Mouse (Mus musculus) MEL (cell line): ENCODE measurements around the gene Gadd45g. TPM values are rescaled to one million over a fixed set of nuclear protein-coding genes. Genes with fewer than 3 reads are reported as not detected.

ENCODE experiments used
- DNase-seq: peaks from one replicate; pipeline ENCODE4 v3.0.0; 2011; ENCODE audit warnings: low read depth, low spot score
- H3K27ac ChIP-seq: 2 replicates; pipeline ENCODE4 v1.5.1; 2012; ENCODE audit warnings: low read depth, mild to moderate bottlenecking, control low read depth, low read length, moderate library complexity; ENCODE audit not compliant: control insufficient read depth
- H3K27me3 ChIP-seq, 2 experiments: fragments of 150-350 bp in 1 of 2; sonication (generic) in 1 of 2; 2 replicates each; pipeline ENCODE4 v1.6.1; 2012; ENCODE audit warnings: low read length in 2 of 2, mild to moderate bottlenecking in 2 of 2, improper control_type of control experiment in 1 of 2, moderate library complexity in 1 of 2; ENCODE audit not compliant: insufficient read depth in 2 of 2, control insufficient read depth in 1 of 2
- H3K36me3 ChIP-seq, 2 experiments: 2 replicates each; pipeline ENCODE4 v1.6.1; 2012 to 2014; ENCODE audit warnings: low read length in 2 of 2, improper control_type of control experiment in 1 of 2, inconsistent platforms in 1 of 2, mild to moderate bottlenecking in 1 of 2; ENCODE audit not compliant: insufficient read depth in 2 of 2, control insufficient read depth in 1 of 2
- H3K4me1 ChIP-seq, 2 experiments: fragments of 150-350 bp in 1 of 2; sonication (generic) in 1 of 2; 2 replicates each; pipeline ENCODE4 v1.6.1; 2012; ENCODE audit warnings: low read length in 2 of 2, improper control_type of control experiment in 1 of 2, mild to moderate bottlenecking in 1 of 2; ENCODE audit not compliant: insufficient read depth in 2 of 2, control insufficient read depth in 1 of 2
- H3K4me3 ChIP-seq, 2 experiments: fragments of 150-350 bp in 1 of 2; sonication (generic) in 1 of 2; 2 replicates each; pipeline ENCODE4 v1.5.1; 2012; ENCODE audit warnings: low read depth in 2 of 2, low read length in 2 of 2, mild to moderate bottlenecking in 2 of 2, moderate library complexity in 2 of 2, control low read depth in 1 of 2, improper control_type of control experiment in 1 of 2; ENCODE audit not compliant: control insufficient read depth in 1 of 2, insufficient read depth in 1 of 2
- H3K79me2 ChIP-seq: 2 replicates; pipeline ENCODE4 v1.6.1; 2012; ENCODE audit warnings: mild to moderate bottlenecking, low read length, moderate library complexity; ENCODE audit not compliant: control insufficient read depth, poor library complexity, insufficient read depth
- H3K9ac ChIP-seq: 2 replicates; pipeline ENCODE4 v1.6.1; 2012; ENCODE audit warnings: low read depth, mild to moderate bottlenecking, control low read depth, low read length, moderate library complexity; ENCODE audit not compliant: control insufficient read depth, poor library complexity, severe bottlenecking
- H3K9me3 ChIP-seq: fragments of 150-350 bp; sonication (generic); replicated peaks from 2 replicates; pipeline ENCODE4 v1.6.1; 2012; ENCODE audit warnings: mild to moderate bottlenecking, low read length, improper control_type of control experiment, moderate library complexity; ENCODE audit not compliant: insufficient read depth
- E2F4 ChIP-seq: IDR thresholded peaks from 2 replicates; pipeline ENCODE4 v1.6.1; 2011; ENCODE audit warnings: low read depth, low read length, improper control_type of control experiment, borderline replicate concordance
- ELF1 ChIP-seq: IDR thresholded peaks from 2 replicates; pipeline ENCODE4 v1.6.1; 2014; ENCODE audit warnings: low read depth, mild to moderate bottlenecking, inconsistent platforms, low read length, improper control_type of control experiment, moderate library complexity
- EP300 ChIP-seq, 2 experiments: IDR thresholded peaks; 2 replicates each; pipeline ENCODE4 v1.6.1; 2011; ENCODE audit warnings: improper control_type of control experiment in 2 of 2, low read length in 2 of 2, low read depth in 1 of 2, mild to moderate bottlenecking in 1 of 2
- GATA1 ChIP-seq: IDR thresholded peaks from 2 replicates; pipeline ENCODE4 v1.6.1; 2011; ENCODE audit warnings: low read depth, low read length, improper control_type of control experiment
- MAFK ChIP-seq: IDR thresholded peaks from 2 replicates; pipeline ENCODE4 v1.6.1; 2011; ENCODE audit warnings: low read depth, mild to moderate bottlenecking, low read length, improper control_type of control experiment, borderline replicate concordance
- MAX ChIP-seq: IDR thresholded peaks from 2 replicates; pipeline ENCODE4 v1.6.1; 2011; ENCODE audit warnings: low read length, improper control_type of control experiment
- MEF2A ChIP-seq: IDR thresholded peaks from 2 replicates; pipeline ENCODE4 v1.6.1; 2014; ENCODE audit warnings: low read depth, mild to moderate bottlenecking, inconsistent platforms, low read length, improper control_type of control experiment; ENCODE audit not compliant: poor library complexity, insufficient replicate concordance, severe bottlenecking; ENCODE audit errors: extremely low read depth
- MXI1 ChIP-seq: IDR thresholded peaks from 2 replicates; pipeline ENCODE4 v1.6.1; 2011; ENCODE audit warnings: mild to moderate bottlenecking, low read depth, low read length, improper control_type of control experiment
- MYC ChIP-seq: IDR thresholded peaks from 2 replicates; pipeline ENCODE4 v1.6.1; 2011; ENCODE audit warnings: low read depth, mild to moderate bottlenecking, low read length, improper control_type of control experiment, moderate library complexity
- POLR2AphosphoS2 ChIP-seq: IDR thresholded peaks from 2 replicates; pipeline ENCODE4 v1.6.1; 2011; ENCODE audit warnings: low read length, improper control_type of control experiment
- RAD21 ChIP-seq: IDR thresholded peaks from 2 replicates; pipeline ENCODE4 v1.6.1; 2011; ENCODE audit warnings: mild to moderate bottlenecking, low read depth, low read length, improper control_type of control experiment
- SIN3A ChIP-seq: IDR thresholded peaks from 2 replicates; pipeline ENCODE4 v1.6.1; 2012; ENCODE audit warnings: low read length, improper control_type of control experiment, inconsistent platforms
- SMC3 ChIP-seq: IDR thresholded peaks from 2 replicates; pipeline ENCODE4 v1.6.1; 2011; ENCODE audit warnings: low read depth, low read length, improper control_type of control experiment
- TAL1 ChIP-seq: IDR thresholded peaks from 2 replicates; pipeline ENCODE4 v1.6.1; 2012; ENCODE audit warnings: mild to moderate bottlenecking, inconsistent platforms, low read length, moderate library complexity, mixed read lengths
- TCF12 ChIP-seq: IDR thresholded peaks from 2 replicates; pipeline ENCODE4 v1.6.1; 2014; ENCODE audit warnings: low read depth, mild to moderate bottlenecking, inconsistent platforms, low read length, improper control_type of control experiment, moderate library complexity
- USF2 ChIP-seq, 2 experiments: IDR thresholded peaks; 2 replicates each; pipeline ENCODE4 v1.6.1; 2011 to 2012; ENCODE audit warnings: improper control_type of control experiment in 2 of 2, low read length in 2 of 2, borderline replicate concordance in 1 of 2, inconsistent platforms in 1 of 2, low read depth in 1 of 2, mild to moderate bottlenecking in 1 of 2; ENCODE audit not compliant: insufficient read depth in 1 of 2
- ZKSCAN1 ChIP-seq: IDR thresholded peaks from 2 replicates; pipeline ENCODE4 v1.6.1; 2012; ENCODE audit warnings: low read depth, mild to moderate bottlenecking, inconsistent platforms, low read length, improper control_type of control experiment, moderate library complexity
- ZMIZ1 ChIP-seq: IDR thresholded peaks from 2 replicates; pipeline ENCODE4 v1.6.1; 2012; ENCODE audit warnings: low read depth, mild to moderate bottlenecking, inconsistent platforms, low read length, improper control_type of control experiment, moderate library complexity
- polyA plus RNA-seq, 2 experiments: library from polyadenylated mRNA; stranded (reverse) in 1 of 2; unstranded in 1 of 2; fragments of >175 nt in 1 of 2; fragments of >200 nt in 1 of 2; gene quantifications; 2 replicates each; pipeline versions ENCODE4 v1.2.1 to v1.2.4; 2012; ENCODE audit warnings: low replicate concordance in 2 of 2, low read depth in 1 of 2; ENCODE audit not compliant: insufficient read length in 2 of 2, insufficient read depth in 1 of 2, missing spikeins in 1 of 2
- total RNA-seq: library from RNA; depleted of rRNA; stranded (reverse); fragments of 300-350 nt; gene quantifications from 2 replicates; pipeline ENCODE4 v1.2.3, GENCODE M21; 2012

Gene Gadd45g
- total and polyA plus RNA-seq, 3 experiments = 7.2 to 11.0 TPM; not detected in 1

DNA sequence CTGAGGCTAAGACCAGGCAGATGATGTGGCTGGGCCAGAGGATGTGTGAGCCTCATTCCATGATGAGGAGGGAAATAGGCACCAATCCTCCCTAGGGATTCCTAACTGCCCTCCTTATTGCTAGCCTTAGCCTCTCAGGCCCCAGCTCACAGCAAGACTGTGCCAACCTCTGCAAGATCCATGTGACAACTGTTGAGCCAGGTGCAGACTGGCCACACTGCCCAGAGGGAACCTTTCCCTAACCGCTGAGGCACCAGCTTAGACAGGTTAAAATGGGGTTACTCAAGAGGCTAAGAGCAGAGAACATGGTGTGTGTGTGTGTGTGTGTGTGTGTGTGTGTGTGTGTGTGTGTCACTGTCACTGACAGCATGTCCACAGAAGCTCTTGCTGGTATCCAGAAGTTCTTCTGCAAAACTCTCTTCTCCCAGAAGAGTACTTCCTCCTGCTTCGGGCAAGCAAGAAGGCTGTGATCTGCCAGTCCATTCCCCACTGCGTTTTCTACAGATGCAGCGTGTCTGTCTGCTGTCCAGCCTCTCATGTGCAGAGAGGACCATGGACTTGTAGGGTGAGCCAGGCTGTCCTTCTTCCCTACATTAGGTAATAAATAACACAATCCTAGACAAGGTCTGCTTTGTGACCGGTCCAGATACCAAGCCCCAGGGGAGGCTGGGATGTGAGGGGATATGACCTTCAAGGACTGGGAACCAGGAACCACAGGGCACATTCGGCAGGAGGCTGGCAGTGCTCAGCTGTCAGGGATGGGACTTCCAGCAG is 28.1 kb upstream of the Gadd45g start:
- 0 out of 4 replicates have a peak, but pooled peaks cover 0 to 1% of the 10 kb centered on the region in 2 experiments for H3K27me3 ChIP-seq
- H3K4me3 ChIP-seq = no peak overlapping the region
- no peak for DNase-seq
- H3K79me2 ChIP-seq = no peaks in the 10 kb centered on the region
- no peaks in the 10 kb centered on the region for H3K9me3 ChIP-seq
- H3K27ac ChIP-seq = no peak overlapping the region
- H3K9ac ChIP-seq = no peak overlapping the region
- H3K4me1 ChIP-seq = peaks cover 0 to 17% of the 10 kb centered on the region in 2 experiments; a peak in 2 of 4 replicates
- no peak for TF ChIP-seq ZMIZ1
- TF ChIP-seq MAX = no peak
- TF ChIP-seq GATA1 = no peak
- TF ChIP-seq SMC3 = no peak
- no peak for TF ChIP-seq MAFK
- no peak for TF ChIP-seq RAD21
- TF ChIP-seq ZKSCAN1 = no peak
- H3K36me3 ChIP-seq = peaks cover 0 to 16% of the 10 kb centered on the region in 2 experiments; a peak in 2 of 4 replicates

- H3K79me2 ChIP-seq = no peaks in the 10 kb centered on the region
- H3K4me3 ChIP-seq = no peak overlapping the region
- H3K9me3 ChIP-seq = no peaks in the 10 kb centered on the region
- H3K36me3 ChIP-seq = peaks cover 0 to 10% of the 10 kb centered on the region in 2 experiments; a peak in 2 of 4 replicates
- no peak for DNase-seq
- TF ChIP-seq TCF12 = no peak
- TF ChIP-seq EP300 (IDR thresholded peaks at IDR 0.05; ENCODE audit: low read depth in 1 of 2, low read length in 2 of 2) = no peak
- no peak for TF ChIP-seq USF2 (IDR thresholded peaks at IDR 0.05; ENCODE audit: borderline replicate concordance in 1 of 2, insufficient read depth in 1 of 2, low read depth in 1 of 2, low read length in 2 of 2)
- H3K27me3 ChIP-seq = 0 out of 4 replicates have a peak, but pooled peaks cover 0 to 1% of the 10 kb centered on the region in 2 experiments
- no peak overlapping the region for H3K27ac ChIP-seq
- H3K9ac ChIP-seq = no peak overlapping the region
- H3K4me1 ChIP-seq = peaks cover 0 to 12% of the 10 kb centered on the region in 2 experiments; a peak in 2 of 4 replicates
Observed at GRCm38 (mm10) chr13:51818944-51819326, 27.5 kb upstream of the Gadd45g start.

- no peaks in the 10 kb centered on the region for H3K9me3 ChIP-seq
- H3K9ac ChIP-seq = no peak overlapping the region
- H3K27me3 ChIP-seq = peaks cover 0 to 1% of the 10 kb centered on the region in 2 experiments; a peak in 1 of 4 replicates
- H3K4me1 ChIP-seq = peaks cover 0 to 8% of the 10 kb centered on the region in 2 experiments; a peak in 2 of 4 replicates
- H3K4me3 ChIP-seq = no peak overlapping the region
- TF ChIP-seq ZKSCAN1 (no peak), ELF1 (no peak), MAFK (no peak), POLR2AphosphoS2 (no peak), TAL1 (no peak), E2F4 (no peak), MYC (no peak), SMC3 (no peak), SIN3A (no peak), ZMIZ1 (no peak), USF2 (IDR thresholded peaks at IDR 0.05; ENCODE audit: borderline replicate concordance in 1 of 2, insufficient read depth in 1 of 2, low read depth in 1 of 2, low read length in 2 of 2) (no peak), MXI1 (no peak), TCF12 (no peak), MEF2A (no peak)
- peaks cover 0 to 7% of the 10 kb centered on the region in 2 experiments; a peak in 2 of 4 replicates for H3K36me3 ChIP-seq
- no peak for DNase-seq
- H3K27ac ChIP-seq = no peak overlapping the region
- no peaks in the 10 kb centered on the region for H3K79me2 ChIP-seq
Observed at GRCm38 (mm10) chr13:51819351-51819750, 27.1 kb upstream of the Gadd45g start.
